Mouse (Mus musculus): ENCODE measurements around the gene Raf1.
"Not testable (repeated sequence)": the region's sequence is repeated elsewhere in the genome, so short reads cannot be mapped to it uniquely, and the experiment has no call there.

Gene Raf1

DNA sequence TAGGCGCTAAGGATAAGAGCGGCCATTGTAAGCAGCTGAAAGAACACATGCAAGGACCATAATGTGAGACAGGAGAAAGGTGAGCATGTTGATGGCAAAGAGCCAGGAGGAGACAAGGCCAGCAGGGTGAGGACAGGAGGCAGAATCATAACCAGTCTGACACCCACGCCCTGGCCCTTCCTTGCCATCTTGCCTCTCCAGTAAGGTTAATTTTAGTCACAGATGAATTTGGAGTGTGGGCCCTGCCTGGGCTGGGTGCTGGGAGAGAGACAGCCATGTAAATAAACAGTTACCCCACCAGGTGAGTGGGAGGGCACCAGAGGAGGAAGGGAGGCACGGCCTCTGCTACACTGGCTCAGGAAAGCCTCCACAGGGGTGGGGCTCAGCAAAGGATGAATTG lies 4.6 kb upstream of the Raf1 start:
- peak; percentile 47 for DNase-seq

GRCm38 (mm10) chr6:115678012-115678411 lies 1.6 kb upstream of the Raf1 start:
- DNase-seq: no peak

GRCm38 (mm10) chr6:115677441-115677840 lies 1.0 kb upstream of the Raf1 start:
- DNase-seq: no peak

DNA sequence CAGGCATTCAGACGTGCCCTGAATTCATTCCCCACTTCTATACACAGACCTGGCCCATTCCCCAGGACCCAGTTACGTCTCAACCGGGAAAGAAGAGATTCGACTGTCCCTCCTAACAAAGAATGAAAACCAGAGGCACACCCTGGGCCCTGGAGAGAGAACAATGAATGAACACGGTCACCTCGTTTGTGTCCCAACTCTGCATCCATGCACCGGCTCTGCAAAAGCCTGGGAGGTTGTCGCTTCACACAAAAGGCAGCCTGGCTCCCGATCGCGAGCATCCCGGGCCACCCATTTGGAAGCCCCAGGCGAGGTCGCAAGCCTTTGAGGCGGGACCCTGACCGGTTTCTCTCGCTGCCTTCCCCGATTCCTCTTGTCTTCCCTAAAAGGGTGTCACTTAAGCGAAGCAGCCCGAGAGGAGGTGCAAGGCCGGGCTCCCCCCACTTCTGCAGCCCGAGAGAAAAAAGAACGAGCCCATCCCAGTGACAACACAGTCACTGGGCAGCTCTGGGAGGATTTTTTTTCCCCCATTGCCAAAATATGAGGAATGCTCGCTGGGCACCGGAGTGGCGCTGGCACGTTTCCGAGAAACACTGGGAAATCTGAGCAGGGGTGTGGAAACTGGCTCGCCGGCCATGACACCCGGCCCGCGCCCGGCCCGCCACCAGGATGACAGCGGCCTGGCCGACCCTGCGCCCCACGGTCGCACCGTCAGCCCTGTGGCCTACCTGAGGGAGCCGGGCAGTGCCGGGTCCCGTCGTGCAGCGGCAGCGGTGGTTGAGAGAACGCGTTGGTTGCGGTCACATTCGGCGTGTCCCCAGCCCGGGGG lies 713 bp downstream of the Raf1 start:
- DNase-seq: peak; percentile 76

GRCm38 (mm10) chr6:115675166-115675507 lies 1.3 kb downstream of the Raf1 start:
- peak; percentile 30 for DNase-seq

DNA sequence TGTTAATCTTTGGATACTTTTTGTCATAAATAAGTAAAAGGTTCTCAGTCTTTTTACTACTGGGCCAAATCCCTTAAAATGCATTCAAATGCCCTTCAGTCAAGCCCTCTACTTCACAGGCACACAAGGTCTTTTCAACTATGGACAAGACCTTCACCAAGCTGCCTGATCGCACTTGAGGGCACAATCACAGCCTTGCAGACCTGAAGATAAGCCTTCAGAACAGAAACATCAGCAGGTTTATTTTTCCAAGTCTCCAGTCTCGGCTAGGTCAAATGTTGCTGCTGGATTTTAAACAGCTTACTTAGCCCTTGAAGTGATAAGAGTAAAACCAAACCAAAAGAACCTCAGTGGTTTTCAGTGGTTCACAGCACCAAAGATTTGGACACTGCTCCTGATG lies 2.1 kb downstream of the Raf1 start:
- no peak for DNase-seq

- DNase-seq: no peak
Measured at GRCm38 (mm10) chr6:115672700-115673099, 3.7 kb downstream of the Raf1 start.

DNA sequence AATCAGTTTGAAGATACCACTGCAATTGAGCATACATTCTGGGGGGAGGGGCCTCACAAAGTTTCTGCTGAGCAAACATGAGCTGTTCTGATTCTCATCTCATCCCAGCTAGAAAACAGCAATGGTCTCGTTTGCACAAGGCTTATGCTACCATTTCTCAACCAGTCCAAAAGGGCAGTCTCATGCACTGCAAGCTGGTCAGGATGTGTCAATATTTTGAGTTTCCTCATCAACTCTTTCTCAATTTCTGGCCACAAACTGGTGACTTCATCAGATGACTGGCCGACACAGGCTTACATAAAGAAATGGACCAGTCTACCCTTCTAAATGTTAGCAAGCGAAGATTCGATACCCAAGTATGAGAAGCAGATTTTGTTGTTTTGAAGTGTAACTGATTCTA lies 9.8 kb downstream of the Raf1 start:
- DNase-seq: no peak

GRCm38 (mm10) chr6:115664268-115664667 lies 12.2 kb downstream of the Raf1 start:
- no peak for DNase-seq

- no peak for DNase-seq
Measured at GRCm38 (mm10) chr6:115658802-115659201, 17.6 kb downstream of the Raf1 start.

- no peak for DNase-seq
Measured at GRCm38 (mm10) chr6:115653939-115654338, 22.5 kb downstream of the Raf1 start.

GRCm38 (mm10) chr6:115651719-115652118 lies 24.7 kb downstream of the Raf1 start:
- DNase-seq: no peak

DNA sequence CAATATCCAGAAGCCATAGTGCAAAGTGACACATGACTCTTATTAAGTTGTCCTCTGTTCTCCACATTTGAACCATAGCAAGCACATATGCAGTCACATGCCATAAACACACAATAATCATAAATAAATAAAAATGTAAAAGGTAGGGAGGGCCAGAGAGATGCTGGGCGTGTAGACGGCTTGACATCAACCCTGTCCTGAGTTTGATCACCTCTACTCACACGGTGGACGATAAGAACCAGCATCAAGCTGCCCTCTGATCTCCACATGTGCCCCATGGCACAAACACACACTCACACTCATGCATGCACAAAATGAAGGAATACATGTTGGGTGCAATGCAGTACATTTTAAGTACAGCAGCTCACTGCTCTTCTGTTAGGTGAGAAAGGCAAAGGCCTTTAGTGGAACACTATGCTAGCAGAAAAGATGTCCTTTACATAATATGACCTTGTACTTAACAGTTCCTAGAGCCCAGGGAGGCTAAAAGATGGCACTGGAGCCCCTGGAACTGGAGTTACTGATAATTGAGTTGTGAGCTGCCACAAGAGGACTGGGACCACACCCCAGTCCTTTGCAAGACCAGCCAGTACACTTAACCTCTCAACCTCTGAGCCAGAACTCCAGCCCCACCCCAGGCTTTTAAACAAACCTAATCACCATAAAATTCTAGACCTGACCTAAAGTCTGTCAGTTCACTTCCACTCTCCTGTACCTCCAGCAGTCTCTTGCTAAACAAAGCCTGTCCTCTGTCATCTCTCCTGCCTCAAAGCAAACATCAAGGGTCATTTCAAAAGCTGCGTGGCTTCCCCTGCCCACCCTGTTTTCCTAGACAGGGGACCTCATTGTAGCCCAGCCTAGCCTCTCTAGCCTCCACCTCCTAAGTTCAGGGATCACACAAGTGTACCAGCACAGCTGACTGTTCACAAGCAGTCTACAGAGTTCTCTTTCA lies 25.7 kb downstream of the Raf1 start:
- DNase-seq: no peak

DNA sequence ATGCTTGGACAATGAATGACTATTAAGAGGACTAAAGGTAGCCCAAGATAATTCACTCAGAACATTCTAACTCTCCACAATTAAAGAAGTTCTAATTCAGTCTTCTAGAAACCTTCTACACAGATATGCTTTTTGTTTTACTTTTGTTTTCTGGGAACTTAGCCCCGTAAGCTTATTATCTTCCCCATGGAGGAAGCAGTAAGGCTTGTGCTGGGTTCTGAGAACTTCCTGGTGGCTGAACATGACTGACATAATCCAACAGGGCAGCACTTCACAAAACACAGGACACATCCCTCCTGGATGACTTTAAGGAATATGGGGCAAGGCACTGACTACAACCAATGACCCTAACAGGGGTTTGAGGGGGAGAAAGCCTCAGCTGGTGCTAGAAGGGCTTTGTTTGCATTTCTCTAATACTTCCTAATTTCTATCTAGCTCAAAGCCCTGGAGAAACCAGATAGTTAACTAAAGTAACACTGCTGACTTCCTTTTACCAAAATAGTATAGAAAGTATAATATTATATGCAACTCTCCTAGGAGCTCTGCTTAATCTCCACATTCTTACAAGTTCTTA lies 26.6 kb downstream of the Raf1 start:
- no peak for DNase-seq

GRCm38 (mm10) chr6:115643315-115643714 lies 33.1 kb downstream of the Raf1 start:
- no peak for DNase-seq

- DNase-seq: not testable (repeated sequence)
Measured at GRCm38 (mm10) chr6:115638188-115638587, 38.2 kb downstream of the Raf1 start.

GRCm38 (mm10) chr6:115634015-115634414 lies 42.4 kb downstream of the Raf1 start:
- DNase-seq: no peak

GRCm38 (mm10) chr6:115631056-115631795 lies 45.2 kb downstream of the Raf1 start:
- no peak for DNase-seq

DNA sequence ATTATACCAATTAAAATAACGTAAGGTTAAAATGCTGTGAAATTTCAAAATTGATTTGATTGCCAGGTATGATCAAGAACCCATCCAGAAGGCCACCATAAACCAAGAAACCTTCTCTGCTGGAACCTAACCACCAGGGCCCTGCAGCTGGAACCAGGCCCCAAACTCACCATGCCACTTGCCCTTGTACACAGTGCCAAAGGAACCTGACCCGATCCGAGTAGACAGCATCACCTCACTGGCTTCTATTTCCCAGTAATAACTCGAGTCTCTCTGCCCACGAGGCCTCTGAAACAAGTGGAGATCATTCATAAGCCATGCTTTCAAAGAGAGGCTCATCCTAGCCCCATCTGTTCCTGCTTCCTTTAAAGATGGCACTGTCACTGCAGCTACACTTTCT lies 50.3 kb downstream of the Raf1 start:
- DNase-seq: no peak

DNA sequence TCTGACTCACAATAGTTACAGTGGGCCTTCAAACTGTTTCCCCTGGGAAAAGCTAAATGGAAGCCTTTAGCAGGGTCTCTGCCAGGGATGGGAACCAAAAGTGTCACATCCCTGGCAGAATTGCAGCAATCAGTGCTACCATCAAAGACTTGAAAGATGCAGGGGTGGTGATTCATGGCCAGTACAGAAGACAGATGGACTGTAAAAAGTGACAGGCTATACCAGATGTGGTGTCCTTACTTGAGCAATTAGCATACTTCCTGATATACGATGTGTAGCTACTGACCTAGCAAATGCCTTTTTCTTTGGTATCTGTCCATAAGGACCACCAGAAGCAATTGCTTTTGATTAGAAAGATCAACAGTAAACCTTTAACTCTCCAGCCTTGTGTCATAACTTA lies 55.5 kb downstream of the Raf1 start:
- no peak for DNase-seq

GRCm38 (mm10) chr6:115619818-115620217 lies 56.6 kb downstream of the Raf1 start:
- DNase-seq: no peak

DNA sequence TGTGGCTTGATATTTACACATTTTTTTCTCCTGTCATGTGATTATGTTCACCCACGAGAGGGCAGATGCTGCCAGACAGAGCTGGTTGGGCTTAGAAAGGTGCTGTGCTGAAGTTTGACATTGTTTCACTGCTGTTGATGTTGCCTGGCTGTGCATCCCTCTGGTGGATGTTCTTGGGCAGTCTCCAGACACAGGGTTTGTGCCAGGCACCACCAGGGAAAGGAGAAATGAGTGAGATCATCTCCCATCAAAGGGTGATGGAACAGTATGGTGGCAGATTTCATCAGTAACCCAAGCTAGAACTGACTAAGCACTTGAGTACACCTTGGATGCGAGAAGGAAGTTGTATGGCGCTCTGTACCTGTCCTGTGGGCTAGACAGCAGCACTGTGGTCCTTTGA lies 60.5 kb downstream of the Raf1 start:
- no peak for DNase-seq

DNA sequence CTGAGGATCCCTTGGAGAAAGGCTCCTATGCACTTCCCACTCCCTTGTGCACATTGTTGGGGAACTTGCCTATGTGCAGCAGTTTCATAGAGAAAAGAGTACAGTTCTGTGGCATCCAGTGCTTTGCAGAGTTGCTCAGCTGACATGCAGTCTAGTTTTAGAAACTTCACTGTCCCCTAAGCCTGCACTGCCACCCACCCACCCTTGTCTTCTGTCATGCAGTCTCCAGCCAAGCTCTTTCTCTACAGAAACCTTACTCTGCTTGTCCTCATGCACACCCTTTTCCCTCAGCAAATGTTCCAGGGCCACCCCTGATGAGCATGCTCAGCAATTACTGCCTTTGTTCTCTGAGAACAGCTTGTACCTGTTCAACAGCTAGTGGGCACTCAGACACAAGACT lies 62.6 kb downstream of the Raf1 start:
- DNase-seq: no peak
